Comparison of ENCODE assay signal across 8 mouse cellular contexts in the genomic region with DNA sequence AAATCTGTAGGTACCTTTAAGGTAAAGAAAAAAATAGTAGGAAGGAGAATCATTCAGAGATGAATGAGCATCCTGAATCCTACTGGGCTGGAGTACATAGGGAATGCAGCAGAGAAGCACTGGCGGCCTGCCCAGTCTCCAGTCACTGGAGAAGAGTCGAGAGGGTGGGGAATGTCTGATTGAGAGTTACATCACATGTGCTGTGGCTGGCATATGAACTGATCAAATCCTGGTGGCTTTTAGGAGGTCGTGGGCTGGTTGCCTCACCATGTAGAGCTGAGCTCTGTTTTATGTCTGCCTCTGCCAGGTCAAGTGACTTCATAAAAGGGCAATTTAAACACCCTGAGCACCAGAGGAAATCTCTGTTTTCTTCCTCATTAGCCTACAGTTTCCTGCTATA.
DNase-seq lines count a peak whose midpoint lies in the region; ATAC-seq and TF ChIP-seq lines count a peak whose summit lies in the region.

No protein-coding gene starts in this region.

- no peak for ATAC-seq in liver, postnatal 0 days
- no peak for ATAC-seq in liver, embryonic 12.5 days

- H3K36me3 ChIP-seq in liver, postnatal 0 days (replicated peaks; ENCODE audit: insufficient read depth, low read length): no peaks in the 10 kb centered on the region
- H3K36me3 ChIP-seq in liver, embryonic 12.5 days: no peaks in the 10 kb centered on the region

- H3K9ac ChIP-seq in liver, postnatal 0 days (replicated peaks): no peak overlapping the region
- no peak overlapping the region for H3K9ac ChIP-seq in liver, embryonic 12.5 days

- TF ChIP-seq POLR2A in brain, embryonic 14.5 days (IDR thresholded peaks at IDR 0.05; ENCODE audit: borderline replicate concordance, extremely low read depth, insufficient read depth, insufficient read length, poor library complexity, severe bottlenecking): no peak

- no peaks in the 10 kb centered on the region for H3K4me1 ChIP-seq in liver, postnatal 0 days (ENCODE audit: insufficient read depth)
- H3K4me1 ChIP-seq in liver, embryonic 12.5 days: no peaks in the 10 kb centered on the region

- WGBS in liver, postnatal 0 days (ENCODE audit: insufficient replicate concordance): 44% methylated on average over 3 of the region's 3 CpGs
- WGBS in liver, embryonic 12.5 days (ENCODE audit: insufficient replicate concordance): 33% methylated on average over 3 of the region's 3 CpGs

- DNase-seq in cerebellum, postnatal 4 days (ENCODE audit: low spot score in 2 of 2): peak; percentile 37 to 59
- DNase-seq in cerebellum, adult 9-11 months: no peak
- DNase-seq in liver, postnatal 0 days: peak; percentile 19
- DNase-seq in brain, embryonic 14.5 days (ENCODE audit: low read depth): peak; percentile 82
- DNase-seq in layer of hippocampus, adult 2 months (ENCODE audit: low spot score in 2 of 2): peak; percentile 52 to 56
- peak; percentile 42 for DNase-seq in skeletal muscle tissue, adult 2 months (ENCODE audit: low read depth, low spot score)
- DNase-seq in spleen, adult 18-20 months: no peak

- no peak overlapping the region for H3K4me3 ChIP-seq in liver, postnatal 0 days (ENCODE audit: low read depth, low read length)
- H3K4me3 ChIP-seq in liver, embryonic 12.5 days: no peak overlapping the region
- no peak overlapping the region for H3K4me3 ChIP-seq in layer of hippocampus, adult 2 months

- no peak for TF ChIP-seq CTCF in liver, postnatal 0 days (IDR thresholded peaks at IDR 0.05; ENCODE audit: low read depth)
- no peak for TF ChIP-seq CTCF in brain, embryonic 14.5 days (IDR thresholded peaks at IDR 0.05; ENCODE audit: borderline replicate concordance, extremely low read depth, insufficient read depth, insufficient read length)
- no peak for TF ChIP-seq CTCF in layer of hippocampus, adult 2 months (conservative IDR thresholded peaks at IDR 0.05)

- H3K27ac ChIP-seq in liver, postnatal 0 days (ENCODE audit: low read depth): no peak overlapping the region
- H3K27ac ChIP-seq in liver, embryonic 12.5 days: no peak overlapping the region
- no peak overlapping the region for H3K27ac ChIP-seq in layer of hippocampus, adult 2 months

- H3K4me2 ChIP-seq in liver, postnatal 0 days (ENCODE audit: low read depth, low read length): no peak overlapping the region
- H3K4me2 ChIP-seq in liver, embryonic 12.5 days: no peak overlapping the region

- H3K9me3 ChIP-seq in liver, postnatal 0 days (ENCODE audit: low read length): no peaks in the 10 kb centered on the region
- no peaks in the 10 kb centered on the region for H3K9me3 ChIP-seq in liver, embryonic 12.5 days (replicated peaks)

- TF ChIP-seq EP300 in liver, postnatal 0 days (IDR thresholded peaks at IDR 0.05; ENCODE audit: low read depth): no peak

- H3K27me3 ChIP-seq in liver, postnatal 0 days (ENCODE audit: insufficient read depth, low read length): no peaks in the 10 kb centered on the region
- H3K27me3 ChIP-seq in liver, embryonic 12.5 days (replicated peaks): no peaks in the 10 kb centered on the region

Comparison
In these comparisons a context has a peak if more than half of its experiments do, and no peak if none do; other contexts are left out.
1. DNase-seq: peak in cerebellum, postnatal 4 days (2 of 2), liver, postnatal 0 days (single experiment), brain, embryonic 14.5 days (single experiment), layer of hippocampus, adult 2 months (2 of 2) and skeletal muscle tissue, adult 2 months (single experiment); none in cerebellum, adult 9-11 months (single experiment) and spleen, adult 18-20 months (0 of 2).